Mouse (Mus musculus) limb, embryonic 12.5 days (tissue): ENCODE measurements around the gene Klk13. TPM values are rescaled to one million over a fixed set of nuclear protein-coding genes. Genes with fewer than 3 reads are reported as not detected.
"Not testable (repeated sequence)": the region's sequence is repeated elsewhere in the genome, so short reads cannot be mapped to it uniquely, and the experiment has no call there.

Experiments
- ATAC-seq: fragments of 200-750 bp; cut with Nextera tagmentation; 2 replicates; pipeline ENCODE4 v1.8.0; 2017; ENCODE audit warnings: low read depth, moderate TSS enrichment; ENCODE audit not compliant: insufficient number of reproducible peaks, insufficient read depth, low FRiP score, low TSS enrichment
- H3K27ac ChIP-seq: fragments of 300-500 bp; sonication (generic); 2 replicates; pipeline ENCODE4 v1.5.1; 2016; ENCODE audit warnings: mild to moderate bottlenecking, moderate library complexity
- H3K27me3 ChIP-seq: fragments of 300-500 bp; sonication (generic); 2 replicates; pipeline ENCODE4 v1.6.1; 2016; ENCODE audit warnings: mild to moderate bottlenecking, moderate library complexity
- H3K36me3 ChIP-seq: fragments of 300-500 bp; sonication (generic); 2 replicates; pipeline ENCODE4 v1.6.1; 2016; ENCODE audit warnings: mild to moderate bottlenecking, moderate library complexity
- H3K4me1 ChIP-seq: fragments of 300-500 bp; sonication (generic); replicated peaks from 2 replicates; pipeline ENCODE4 v1.6.1; 2016
- H3K4me2 ChIP-seq: fragments of 300-500 bp; sonication (generic); 2 replicates; pipeline ENCODE4 v1.6.1; 2016; ENCODE audit warnings: mild to moderate bottlenecking, moderate library complexity
- H3K4me3 ChIP-seq: fragments of 300-500 bp; sonication (generic); replicated peaks from 2 replicates; pipeline ENCODE4 v1.5.1; 2016; ENCODE audit warnings: mild to moderate bottlenecking
- H3K9ac ChIP-seq: fragments of 300-500 bp; sonication (generic); replicated peaks from 2 replicates; pipeline ENCODE4 v1.6.1; 2016; ENCODE audit warnings: mild to moderate bottlenecking, moderate library complexity
- H3K9me3 ChIP-seq: fragments of 300-500 bp; sonication (generic); 2 replicates; pipeline ENCODE4 v1.6.1; 2016; ENCODE audit warnings: mild to moderate bottlenecking, moderate library complexity
- WGBS: fragments of 180-500 bp; shearing (Covaris S2); methylation state at CpG from one replicate; pipeline ENCODE4 v1.1.7; 2016; 5-methylcytosine and 5-hydroxymethylcytosine counted together
- polyA plus RNA-seq: library from polyadenylated mRNA; unstranded; fragments of >200 nt; fragmentation: Nextera tagmentation; extraction: Ambion mirVana; gene quantifications from 2 replicates; pipeline ENCODE4 v1.2.1, GENCODE M21; 2016

The Klk13 gene
- 0.11 and 0.31 TPM in 2 replicates for polyA plus RNA-seq

- Histone ChIP-seq H3K9me3 (no peaks in the 10 kb centered on the region), H3K27ac (no peak within 1 kb of the TSS), H3K36me3 (no peaks in the 10 kb centered on the region), H3K4me2 (peak within 1 kb of the TSS; percentile 40), H3K9ac (no peak within 1 kb of the TSS), H3K4me3 (no peak within 1 kb of the TSS), H3K27me3 (peaks cover 13% of the 10 kb centered on the region; the same call in 1 of the 2 replicates), H3K4me1 (peaks cover 12% of the 10 kb centered on the region)
- ATAC-seq = no peak
- 47% methylated on average over 4 of the region's 4 CpGs for WGBS
Observed at GRCm38 (mm10) chr7:43712267-43712666, at the start of gene Klk13. Klk13 (plus strand) TSS chr7:43712567.

- no peak overlapping the region for H3K4me3 ChIP-seq
- no peak overlapping the region for H3K27ac ChIP-seq
- H3K4me1 ChIP-seq = no peaks in the 10 kb centered on the region
- 97% methylated on average over 1 of the region's 1 CpGs for WGBS
- H3K4me2 ChIP-seq = no peak overlapping the region
- H3K9me3 ChIP-seq = no peaks in the 10 kb centered on the region
- H3K27me3 ChIP-seq = no peaks in the 10 kb centered on the region
- H3K36me3 ChIP-seq = no peaks in the 10 kb centered on the region
- no peak overlapping the region for H3K9ac ChIP-seq
- ATAC-seq = no peak
Observed at GRCm38 (mm10) chr7:43662804-43663203, 49.6 kb upstream of the Klk13 start.

GRCm38 (mm10) chr7:43667221-43667620 is 45.1 kb upstream of the Klk13 start:
- H3K27me3 ChIP-seq, H3K9ac ChIP-seq, H3K36me3 ChIP-seq, H3K4me3 ChIP-seq, ATAC-seq, H3K4me2 ChIP-seq, H3K4me1 ChIP-seq, H3K9me3 ChIP-seq, H3K27ac ChIP-seq: not testable (repeated sequence)
- WGBS = 88% methylated on average over 4 of the region's 4 CpGs

- no peak overlapping the region for H3K27ac ChIP-seq
- no peak overlapping the region for H3K4me2 ChIP-seq
- no peak overlapping the region for H3K4me3 ChIP-seq
- no peaks in the 10 kb centered on the region for H3K27me3 ChIP-seq
- H3K36me3 ChIP-seq = no peaks in the 10 kb centered on the region
- H3K9ac ChIP-seq = no peak overlapping the region
- H3K4me1 ChIP-seq = peaks cover 8% of the 10 kb centered on the region
- no peak for ATAC-seq
- H3K9me3 ChIP-seq = no peaks in the 10 kb centered on the region
- 28% methylated on average over 3 of the region's 3 CpGs for WGBS
Observed at GRCm38 (mm10) chr7:43668582-43668981, 43.8 kb upstream of the Klk13 start.

GRCm38 (mm10) chr7:43671064-43671808 is 41.1 kb upstream of the Klk13 start:
- Histone ChIP-seq H3K4me2 (peak overlapping the region; percentile 58), H3K27ac (no peak overlapping the region), H3K9me3 (no peaks in the 10 kb centered on the region), H3K27me3 (no peaks in the 10 kb centered on the region), H3K9ac (peak overlapping the region; percentile 75; the same call in 1 of the 2 replicates), H3K4me1 (peaks cover 8% of the 10 kb centered on the region), H3K36me3 (peaks cover 20% of the 10 kb centered on the region), H3K4me3 (peak overlapping the region; percentile 69)
- WGBS = 68% methylated on average over 11 of the region's 11 CpGs
- peak; percentile 20; the same call in 1 of the 2 replicates for ATAC-seq

- ATAC-seq = peak; percentile 93
- peaks cover 4% of the 10 kb centered on the region; the same call in 1 of the 2 replicates for H3K9me3 ChIP-seq
- H3K27me3 ChIP-seq = no peaks in the 10 kb centered on the region
- peak within 1 kb of the TSS; percentile 69 for H3K4me3 ChIP-seq
- H3K36me3 ChIP-seq = peaks cover 28% of the 10 kb centered on the region
- under 1% methylated on average over 26 of the region's 26 CpGs for WGBS
- H3K27ac ChIP-seq = peak within 1 kb of the TSS; percentile 1; the same call in 1 of the 2 replicates
- H3K4me2 ChIP-seq = peak within 1 kb of the TSS; percentile 58
- H3K4me1 ChIP-seq = peaks cover 8% of the 10 kb centered on the region
- peak within 1 kb of the TSS; percentile 75 for H3K9ac ChIP-seq
Observed at GRCm38 (mm10) chr7:43671809-43672580, 40.4 kb upstream of the Klk13 start, which contains the start of gene Ctu1. Ctu1 (plus strand) TSS chr7:43672016.

GRCm38 (mm10) chr7:43672581-43673260 is 39.6 kb upstream of the Klk13 start:
- H3K9me3 ChIP-seq = peaks cover 4% of the 10 kb centered on the region; the same call in 1 of the 2 replicates
- peaks cover 8% of the 10 kb centered on the region for H3K4me1 ChIP-seq
- 15% methylated on average over 10 of the region's 10 CpGs for WGBS
- H3K4me3 ChIP-seq = peak overlapping the region; percentile 69
- H3K36me3 ChIP-seq = peaks cover 35% of the 10 kb centered on the region
- H3K27me3 ChIP-seq = no peaks in the 10 kb centered on the region
- 0 out of 2 replicates have a peak overlapping the region, but pooled peaks have one; percentile 1 for H3K27ac ChIP-seq
- ATAC-seq = no peak; the same call in 1 of the 2 replicates
- peak overlapping the region; percentile 75 for H3K9ac ChIP-seq
- H3K4me2 ChIP-seq = peak overlapping the region; percentile 58

- no peak overlapping the region for H3K4me3 ChIP-seq
- H3K27ac ChIP-seq = no peak overlapping the region
- H3K4me2 ChIP-seq = no peak overlapping the region
- H3K4me1 ChIP-seq = peaks cover 8% of the 10 kb centered on the region
- H3K36me3 ChIP-seq = peaks cover 42% of the 10 kb centered on the region
- H3K9me3 ChIP-seq = peaks cover 7% of the 10 kb centered on the region
- no peak for ATAC-seq
- no peak overlapping the region for H3K9ac ChIP-seq
- H3K27me3 ChIP-seq = no peaks in the 10 kb centered on the region
- 93% methylated on average over 32 of the region's 32 CpGs for WGBS
Observed at GRCm38 (mm10) chr7:43675091-43675490, 37.3 kb upstream of the Klk13 start.

- no peak overlapping the region for H3K27ac ChIP-seq
- peaks cover 42% of the 10 kb centered on the region for H3K36me3 ChIP-seq
- no peak for ATAC-seq
- H3K4me3 ChIP-seq = no peak overlapping the region
- H3K4me2 ChIP-seq = no peak overlapping the region
- no peak overlapping the region for H3K9ac ChIP-seq
- no peaks in the 10 kb centered on the region for H3K27me3 ChIP-seq
- H3K9me3 ChIP-seq = peaks cover 7% of the 10 kb centered on the region
- no peaks in the 10 kb centered on the region for H3K4me1 ChIP-seq
Observed at GRCm38 (mm10) chr7:43678517-43678916, 33.9 kb upstream of the Klk13 start.

GRCm38 (mm10) chr7:43680960-43681359 is 31.4 kb upstream of the Klk13 start:
- Histone ChIP-seq H3K4me2 (no peak overlapping the region), H3K27ac (no peak overlapping the region), H3K9ac (no peak overlapping the region), H3K4me1 (no peaks in the 10 kb centered on the region), H3K27me3 (no peaks in the 10 kb centered on the region), H3K9me3 (peaks cover 7% of the 10 kb centered on the region), H3K36me3 (peaks cover 25% of the 10 kb centered on the region), H3K4me3 (no peak overlapping the region)
- 13% methylated on average over 5 of the region's 5 CpGs for WGBS
- no peak for ATAC-seq

GRCm38 (mm10) chr7:43682511-43682910 is 29.9 kb upstream of the Klk13 start:
- ATAC-seq = not testable (repeated sequence)

More at GRCm38 (mm10) chr7:43682511-43682910, 29.9 kb upstream of the Klk13 start:
- not testable (repeated sequence) for H3K36me3 ChIP-seq, H3K9me3 ChIP-seq, H3K4me3 ChIP-seq, H3K27me3 ChIP-seq, H3K4me1 ChIP-seq, H3K27ac ChIP-seq, H3K4me2 ChIP-seq, H3K9ac ChIP-seq
- WGBS = 26% methylated on average over 1 of the region's 1 CpGs
